Mouse (Mus musculus) Patski (cell line): ENCODE data around the gene Nt5c3. TPM values are rescaled to one million over a fixed set of nuclear protein-coding genes. Genes with fewer than 3 reads are reported as not detected.
"Not testable (repeated sequence)": the region's sequence is repeated elsewhere in the genome, so short reads cannot be mapped to it uniquely, and the experiment has no call there.

ENCODE experiments used
- ATAC-seq: fragments of 100-300 bp; one replicate; pipeline ENCODE4 v1.8.0; 2021
- CTCF ChIA-PET: fragments of 350-600 bp; sonication (Branson Sonifier 250); formaldehyde crosslinking; loops from one replicate; lab custom pipeline; 2022; ENCODE audit warnings: inconsistent platforms; lab: Charles Lee
- POLR2A ChIA-PET: fragments of 350-600 bp; sonication (Branson Sonifier 250); formaldehyde crosslinking; loops from one replicate; lab custom pipeline; 2022; ENCODE audit warnings: antibody characterized with exemption, inconsistent platforms; lab: Charles Lee
- DNase-seq: peaks from one replicate; pipeline ENCODE4 v3.0.0-alpha.2; 2011; ENCODE audit warnings: low read depth, low spot score
- H3K27me3 ChIP-seq: fragments of 371-371 bp; one replicate; pipeline ENCODE4 v1.5.1; 2021
- CTCF ChIP-seq: fragments of 100-300 bp; IDR thresholded peaks from one replicate; pipeline ENCODE4 v1.5.1; 2021
- in situ Hi-C: fragments of 300-500 bp; cut with MboI; formaldehyde crosslinking; loops from 3 replicates; pipeline ENCODE4 v1.11.1; 2018; ENCODE audit warnings: low pct_unique_long_range_greater_than_20kb, mixed read lengths
- polyA plus RNA-seq: library from polyadenylated mRNA; unstranded; gene quantifications from one replicate; pipeline ENCODE4 v1.2.3, GENCODE M21; 2021

Nt5c3 gene
- polyA plus RNA-seq, 1 experiment from 2014 or later, result 37.3 TPM

- DNase-seq (no peak), ATAC-seq (no peak)
These were observed 44.3 kb downstream of the Nt5c3 start for GRCm38 (mm10) chr6:56879352-56879955.

DNA sequence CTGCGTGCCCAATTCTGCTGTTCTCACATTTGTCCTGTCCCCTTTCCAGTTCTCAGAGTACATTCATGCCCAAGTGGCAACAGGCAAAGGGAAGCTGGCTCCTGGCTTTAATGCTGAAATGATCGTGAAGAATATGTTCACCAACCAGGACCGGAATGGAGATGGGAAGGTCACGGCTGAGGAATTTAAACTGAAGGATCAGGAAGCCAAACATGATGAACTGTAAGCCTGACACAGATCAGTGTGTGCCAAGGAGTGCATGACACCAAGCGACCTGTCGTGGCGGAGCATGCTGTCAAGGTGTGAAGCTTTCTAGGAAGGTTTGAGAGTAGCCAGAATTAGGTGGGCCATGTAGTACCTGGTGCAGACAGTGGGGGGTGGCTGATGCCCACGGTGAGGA lies 45.7 kb downstream of the Nt5c3 start:
- DNase-seq, result no peak
- POLR2A ChIA-PET, result no interaction called here

More at GRCm38 (mm10) chr6:56879352-56879955, 44.3 kb downstream of the Nt5c3 start:
- POLR2A ChIA-PET, result interaction anchor here (1.0 kb wide), 1 partner anchor 36 kb away, joined by 3 read pairs; no protein-coding TSS in a partner anchor
- no peak for TF ChIP-seq CTCF
- in situ Hi-C loops, result no loop called here
- no peaks in the 10 kb centered on the region for H3K27me3 ChIP-seq
- CTCF ChIA-PET, result interaction anchor here (0.7 kb wide), 1 partner anchor 8 kb away, joined by 3 read pairs; no protein-coding TSS in a partner anchor

DNA sequence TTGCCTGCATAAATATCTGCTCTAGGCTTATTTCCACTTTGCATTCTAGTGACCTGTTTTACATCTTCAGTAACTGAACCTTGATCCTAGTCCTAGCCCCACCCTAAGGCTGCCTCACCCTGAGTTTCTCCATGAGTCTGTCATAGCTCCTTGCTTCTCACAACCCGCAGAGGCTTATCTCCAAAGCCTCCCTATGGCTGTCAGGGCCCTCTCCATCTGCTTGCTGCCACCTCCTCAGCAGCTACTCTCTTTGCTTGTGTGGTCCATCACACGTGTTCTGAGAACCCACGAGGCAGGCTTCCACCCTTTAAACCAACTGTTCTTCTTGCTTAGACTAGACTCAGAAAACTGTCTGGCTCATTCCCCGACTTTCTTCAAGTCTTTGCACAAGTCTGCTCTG lies 46.9 kb downstream of the Nt5c3 start:
- ATAC-seq (no peak), DNase-seq (no peak)
- no peak for TF ChIP-seq CTCF
- ChIA-PET POLR2A (no interaction called here), CTCF (no interaction called here)
- no peaks in the 10 kb centered on the region for H3K27me3 ChIP-seq
- in situ Hi-C loops, result no loop called here

More for the DNA sequence above, 45.7 kb downstream of the Nt5c3 start:
- ATAC-seq, result no peak
- in situ Hi-C loops, result no loop called here
- H3K27me3 ChIP-seq, result no peaks in the 10 kb centered on the region
- TF ChIP-seq CTCF, result no peak
- CTCF ChIA-PET, result no interaction called here

DNA sequence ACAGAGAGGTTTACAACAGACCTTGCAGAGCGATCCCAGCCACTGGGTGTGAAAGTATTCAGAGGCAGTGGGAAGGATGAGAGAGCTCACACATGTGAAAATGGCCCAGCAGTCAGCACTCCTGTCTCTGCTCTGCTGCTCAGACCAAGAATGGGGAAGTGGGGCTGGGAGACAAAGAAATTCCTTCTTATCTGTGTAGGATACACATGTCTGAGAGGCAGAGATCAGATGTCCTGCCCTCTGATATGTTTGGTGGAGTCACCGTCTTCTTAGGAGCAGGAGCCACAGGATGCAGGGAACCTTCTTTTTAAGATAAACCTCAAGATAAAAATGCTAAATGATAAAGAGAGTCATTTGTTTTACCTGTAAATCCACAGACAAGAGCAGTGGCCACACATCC lies 53.7 kb downstream of the Nt5c3 start:
- in situ Hi-C loops, result no loop called here
- no peak for TF ChIP-seq CTCF
- no peaks in the 10 kb centered on the region for H3K27me3 ChIP-seq
- POLR2A ChIA-PET, result no interaction called here
- CTCF ChIA-PET, result no interaction called here
- no peak for ATAC-seq
- no peak for DNase-seq

DNA sequence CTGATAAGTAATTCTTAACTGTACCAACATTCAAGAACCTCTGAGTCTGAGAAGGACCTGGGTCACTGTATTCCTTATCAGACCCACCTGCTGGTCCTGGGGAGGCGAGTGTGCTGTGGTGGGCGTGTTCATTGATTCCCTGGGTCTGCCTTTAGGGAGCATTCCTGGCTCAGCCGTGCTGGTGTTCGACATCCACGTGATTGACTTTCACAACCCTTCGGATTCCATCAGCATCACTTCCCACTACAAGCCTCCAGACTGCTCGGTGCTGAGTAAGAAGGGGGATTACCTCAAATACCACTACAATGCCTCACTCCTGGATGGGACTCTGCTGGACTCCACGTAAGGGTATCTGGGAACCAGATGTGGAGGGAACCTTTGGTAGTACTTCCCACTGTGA lies 55.2 kb downstream of the Nt5c3 start:
- no peak for TF ChIP-seq CTCF
- ChIA-PET POLR2A (no interaction called here), CTCF (no interaction called here)
- no peak for DNase-seq
- ATAC-seq, result no peak
- in situ Hi-C loops, result no loop called here
- H3K27me3 ChIP-seq, result no peaks in the 10 kb centered on the region

DNA sequence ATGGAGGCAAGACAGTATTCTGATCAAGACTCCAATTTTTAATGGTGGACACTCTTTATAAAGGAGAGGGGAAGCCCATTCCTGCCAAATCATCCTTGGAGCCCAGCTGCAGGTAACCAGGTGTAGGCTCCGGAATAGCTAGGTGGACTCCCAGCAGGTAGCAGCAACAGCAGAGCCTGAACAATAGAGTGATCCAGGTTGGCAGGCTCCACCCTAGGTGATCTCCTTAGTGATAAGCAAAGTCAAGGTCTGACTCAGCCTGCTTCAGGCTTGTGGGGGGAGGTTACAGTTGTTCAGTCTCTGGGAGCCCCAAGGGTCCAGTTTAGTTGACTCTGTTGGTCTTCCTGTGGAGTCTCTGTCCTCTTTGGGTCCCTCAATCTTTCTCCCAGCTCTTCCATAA lies 56.8 kb downstream of the Nt5c3 start:
- in situ Hi-C loops, CTCF ChIA-PET, DNase-seq, POLR2A ChIA-PET, ATAC-seq, H3K27me3 ChIP-seq: not testable (repeated sequence)

DNA sequence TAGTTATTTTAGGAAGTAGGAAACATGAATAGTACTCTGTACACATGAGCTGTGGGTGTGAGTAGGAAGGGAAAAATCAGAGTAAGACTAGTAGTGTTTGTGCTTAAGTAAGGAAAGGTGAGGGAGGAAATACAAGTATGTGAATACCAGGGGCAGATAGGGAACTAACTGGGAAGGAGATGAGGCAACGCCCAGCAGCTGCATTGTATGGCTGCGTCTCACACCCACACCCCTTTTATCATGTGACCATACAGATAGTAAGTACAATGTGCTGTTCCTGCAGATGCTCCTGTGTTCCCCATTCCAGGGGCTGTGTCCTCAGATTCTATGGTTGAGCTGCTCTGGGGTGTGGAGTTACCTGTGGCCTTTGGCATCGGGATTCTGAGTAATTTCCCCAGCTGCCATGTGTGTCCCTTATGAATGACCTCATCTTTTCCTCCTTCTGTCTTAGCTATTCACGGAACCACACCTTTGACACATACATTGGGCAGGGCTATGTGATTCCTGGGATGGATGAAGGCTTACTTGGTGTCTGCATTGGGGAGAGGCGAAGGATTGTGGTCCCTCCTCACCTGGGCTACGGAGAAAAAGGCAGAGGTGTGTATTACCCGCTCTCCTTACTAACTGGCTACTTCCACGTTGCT lies 63.4 kb downstream of the Nt5c3 start:
- no peak for ATAC-seq
- ChIA-PET POLR2A (no interaction called here), CTCF (interaction anchor here (1.2 kb wide), 1 partner anchor 130 kb away, joined by 3 read pairs; no protein-coding TSS in a partner anchor)
- no peaks in the 10 kb centered on the region for H3K27me3 ChIP-seq
- DNase-seq, result no peak
- in situ Hi-C loops, result no loop called here
- no peak for TF ChIP-seq CTCF

DNA sequence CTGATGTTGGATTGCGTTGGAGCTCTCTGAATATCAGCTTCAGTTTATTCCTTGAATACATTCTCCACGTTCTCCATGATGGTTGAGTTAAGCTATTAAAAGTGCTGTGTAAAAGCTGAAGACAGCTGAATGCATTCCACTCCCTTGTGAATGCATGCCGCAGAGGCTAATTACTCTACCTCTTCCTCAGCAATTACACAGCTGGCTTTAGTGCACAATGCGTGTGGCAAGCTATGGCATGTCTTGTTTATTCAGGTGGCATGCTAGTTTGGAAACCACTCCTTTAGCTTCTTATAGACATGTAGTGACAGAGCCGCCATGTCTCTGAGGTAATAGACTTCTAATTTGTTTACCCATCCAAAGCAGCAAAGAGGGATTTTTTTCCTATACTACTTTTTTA lies 67.0 kb downstream of the Nt5c3 start:
- H3K27me3 ChIP-seq, result no peaks in the 10 kb centered on the region
- DNase-seq (no peak), ATAC-seq (no peak)
- POLR2A ChIA-PET, result no interaction called here
- no peak for TF ChIP-seq CTCF
- in situ Hi-C loops, result no loop called here
- CTCF ChIA-PET, result interaction anchor here (1.0 to 1.6 kb wide), 2 partner anchors 9 to 51 kb away, joined by 3 to 5 read pairs; no protein-coding TSS in a partner anchor

DNA sequence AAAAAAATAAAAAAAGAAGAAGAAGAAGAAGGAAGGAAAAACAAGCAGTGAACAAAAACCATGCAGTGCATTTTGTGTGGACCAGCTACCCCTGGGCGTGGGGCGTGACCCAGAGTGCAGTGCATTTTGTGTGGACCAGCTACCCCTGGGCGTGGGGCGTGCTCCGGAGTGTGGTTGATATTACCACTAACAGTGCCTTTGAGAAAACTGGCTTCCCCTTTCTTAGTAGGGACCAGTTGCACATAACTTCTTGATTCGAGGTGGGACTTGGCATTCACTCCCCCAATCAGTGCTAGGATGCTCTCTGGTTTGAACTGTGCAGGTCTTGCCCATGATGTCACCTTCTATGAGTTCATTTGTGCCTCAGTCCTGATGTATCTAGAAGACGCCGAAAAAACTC lies 68.9 kb downstream of the Nt5c3 start:
- CTCF ChIA-PET, result no interaction called here
- POLR2A ChIA-PET, result no interaction called here
- no peak for TF ChIP-seq CTCF
- DNase-seq (no peak), ATAC-seq (no peak)
- in situ Hi-C loops, result no loop called here
- H3K27me3 ChIP-seq, result no peaks in the 10 kb centered on the region

GRCm38 (mm10) chr6:56850315-56850714 lies 73.4 kb downstream of the Nt5c3 start:
- DNase-seq (no peak), ATAC-seq (no peak)
- H3K27me3 ChIP-seq, result no peaks in the 10 kb centered on the region
- ChIA-PET CTCF (interaction anchor here (1.3 to 1.4 kb wide), 2 partner anchors 13 to 14 kb away, joined by 3 read pairs; no protein-coding TSS in a partner anchor), POLR2A (no interaction called here)
- peak; percentile 29 for TF ChIP-seq CTCF
- in situ Hi-C loops, result no loop called here

DNA sequence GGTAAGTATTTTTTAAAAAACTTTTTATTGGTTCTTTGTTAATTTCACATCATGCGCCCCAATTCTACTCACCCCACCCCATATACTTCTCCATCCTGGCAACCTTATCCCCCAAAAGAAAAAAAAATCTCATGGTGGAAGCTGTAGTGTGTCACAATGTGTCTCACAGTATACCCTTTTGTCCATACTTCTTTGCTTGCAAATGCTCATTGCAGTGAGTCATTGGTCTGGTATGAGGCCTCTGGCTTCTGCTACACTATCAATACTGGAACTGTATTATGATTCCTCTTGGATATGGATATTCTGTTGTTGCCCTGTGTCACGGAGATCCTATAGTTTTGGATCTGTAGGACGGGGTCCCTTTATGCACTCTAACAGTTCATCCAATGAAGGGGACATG lies 74.8 kb downstream of the Nt5c3 start:
- no peak for TF ChIP-seq CTCF
- in situ Hi-C loops, result no loop called here
- no peak for ATAC-seq

More for the DNA sequence above, 74.8 kb downstream of the Nt5c3 start:
- ChIA-PET POLR2A (no interaction called here), CTCF (interaction anchor here (1.4 kb wide), 1 partner anchor 13 kb away, joined by 3 read pairs; no protein-coding TSS in a partner anchor)
- DNase-seq, result no peak
- no peaks in the 10 kb centered on the region for H3K27me3 ChIP-seq
